Comparison of ENCODE assay signal across 29 mouse cellular contexts in genomic region chr10:125988037-125988436, GRCm38 (mm10). TPM values are rescaled to one million over a fixed set of nuclear protein-coding genes. Genes with fewer than 3 reads are reported as not detected.
DNase-seq lines count a peak whose midpoint lies in the region; ATAC-seq lines count a peak whose summit lies in the region.
"Had no signal": no experiment of that assay in that cellular context is flagged by ENCODE, and none has a peak within 500 bp of the region (broad histone marks: within the 10 kb centered on the region; RNA-seq: fewer than 3 reads in every experiment).

No protein-coding gene starts in this region.

- no peak for ATAC-seq in forebrain, embryonic 11.5 days (replicated peaks; ENCODE audit: low FRiP score)
- no peak for ATAC-seq in forebrain, embryonic 12.5 days (ENCODE audit: low FRiP score)
- no peak; the same call in 1 of the 2 replicates for ATAC-seq in stomach, embryonic 16.5 days (ENCODE audit: insufficient read depth, low FRiP score)
- ATAC-seq in midbrain, embryonic 14.5 days (ENCODE audit: low FRiP score, low TSS enrichment) = no peak
- ATAC-seq: forebrain, embryonic 16.5 days; hindbrain, embryonic 16.5 days had no signal

- H3K9me3 ChIP-seq in forebrain, embryonic 11.5 days (ENCODE audit: control insufficient read depth, low read length) = no peaks in the 10 kb centered on the region
- no peaks in the 10 kb centered on the region for H3K9me3 ChIP-seq in forebrain, embryonic 12.5 days
- no peaks in the 10 kb centered on the region for H3K9me3 ChIP-seq in stomach, embryonic 16.5 days (replicated peaks; ENCODE audit: control insufficient read depth, low read length)
- no peaks in the 10 kb centered on the region for H3K9me3 ChIP-seq in midbrain, embryonic 14.5 days (ENCODE audit: control insufficient read depth, low read length)
- H3K9me3 ChIP-seq: heart, embryonic 13.5 days; hindbrain, embryonic 10.5 days; liver, embryonic 13.5 days; neural tube, embryonic 13.5 days had no signal

- H3K27me3 ChIP-seq in forebrain, embryonic 11.5 days (ENCODE audit: control insufficient read depth, insufficient read depth, low read length) = no peaks in the 10 kb centered on the region
- peaks cover 10% of the 10 kb centered on the region; the same call in 1 of the 2 replicates for H3K27me3 ChIP-seq in forebrain, embryonic 12.5 days
- H3K27me3 ChIP-seq in stomach, embryonic 16.5 days (ENCODE audit: control insufficient read depth, insufficient read depth, low read length) = no peaks in the 10 kb centered on the region
- no peaks in the 10 kb centered on the region for H3K27me3 ChIP-seq in midbrain, embryonic 14.5 days (ENCODE audit: control insufficient read depth, insufficient read depth, low read length)
- H3K27me3 ChIP-seq: heart, embryonic 13.5 days; liver, embryonic 13.5 days; neural tube, embryonic 13.5 days had no signal

- DNase-seq in forebrain, embryonic 11.5 days (ENCODE audit: low spot score) = peak; percentile 19
- DNase-seq in R1 (ENCODE audit: low read depth, low spot score) = peak; percentile 11
- peak; percentile 93 for DNase-seq in gonadal fat pad, adult 2 months (ENCODE audit: low read depth)
- no peak for DNase-seq in midbrain, embryonic 14.5 days
- DNase-seq in right cerebral cortex, postnatal 14 days = no peak
- DNase-seq: adrenal gland, postnatal 14 days; cerebellum, adult 11 months; cerebellum, adult 9-10 months; embryo, embryonic 11 days; gastrocnemius, adult 2 months; gastrocnemius, postnatal 36 days; heart, postnatal 10 days; kidney, adult 2 months; kidney, postnatal 4 days; liver, embryonic 13.5 days; lung, adult 18-20 months; lung, postnatal 36 days; thymus, adult 18-20 months; thymus, postnatal 25 days had no signal

- H3K27ac ChIP-seq in forebrain, embryonic 11.5 days (ENCODE audit: low read depth, low read length) = no peak overlapping the region
- H3K27ac ChIP-seq in forebrain, embryonic 12.5 days = no peak overlapping the region; the same call in 1 of the 2 replicates
- peak overlapping the region; percentile 44; the same call in 1 of the 2 replicates for H3K27ac ChIP-seq in stomach, embryonic 16.5 days (ENCODE audit: low read length)
- H3K27ac ChIP-seq in midbrain, embryonic 14.5 days (replicated peaks; ENCODE audit: low read depth, low read length) = no peak overlapping the region
- H3K27ac ChIP-seq: gastrocnemius, adult 2 months; heart, embryonic 13.5 days; hindbrain, embryonic 10.5 days; kidney, postnatal 0 days; liver, embryonic 13.5 days; neural tube, embryonic 13.5 days had no signal

- WGBS in forebrain, embryonic 11.5 days = 94% methylated on average over 11 of the region's 11 CpGs
- 90% methylated on average over 11 of the region's 11 CpGs for WGBS in forebrain, embryonic 12.5 days
- WGBS in stomach, embryonic 16.5 days = 72% methylated on average over 11 of the region's 11 CpGs
- 93% methylated on average over 11 of the region's 11 CpGs for WGBS in midbrain, embryonic 14.5 days

- H3K4me3 ChIP-seq in forebrain, embryonic 11.5 days (ENCODE audit: low read depth, low read length) = no peak overlapping the region
- no peak overlapping the region for H3K4me3 ChIP-seq in forebrain, embryonic 12.5 days (replicated peaks)
- H3K4me3 ChIP-seq in stomach, embryonic 16.5 days (replicated peaks; ENCODE audit: low read length) = no peak overlapping the region
- no peak overlapping the region for H3K4me3 ChIP-seq in midbrain, embryonic 14.5 days (replicated peaks; ENCODE audit: low read depth, low read length)
- H3K4me3 ChIP-seq: gastrocnemius, adult 2 months; heart, embryonic 13.5 days; hindbrain, embryonic 10.5 days; liver, embryonic 13.5 days; neural tube, embryonic 13.5 days had no signal

- no peaks in the 10 kb centered on the region for H3K36me3 ChIP-seq in forebrain, embryonic 11.5 days (ENCODE audit: control insufficient read depth, insufficient read depth, low read length)
- no peaks in the 10 kb centered on the region for H3K36me3 ChIP-seq in forebrain, embryonic 12.5 days (replicated peaks)
- H3K36me3 ChIP-seq in stomach, embryonic 16.5 days (ENCODE audit: control insufficient read depth, insufficient read depth, low read length) = no peaks in the 10 kb centered on the region
- H3K36me3 ChIP-seq in midbrain, embryonic 14.5 days (ENCODE audit: control insufficient read depth, insufficient read depth, low read length) = no peaks in the 10 kb centered on the region
- H3K36me3 ChIP-seq: G1E; heart, embryonic 13.5 days; liver, embryonic 13.5 days; neural tube, embryonic 13.5 days had no signal

- no peak overlapping the region for H3K4me2 ChIP-seq in forebrain, embryonic 11.5 days (ENCODE audit: low read depth, low read length, severe bottlenecking)
- H3K4me2 ChIP-seq in forebrain, embryonic 12.5 days = no peak overlapping the region
- no peak overlapping the region for H3K4me2 ChIP-seq in stomach, embryonic 16.5 days (ENCODE audit: low read depth, low read length)
- H3K4me2 ChIP-seq in midbrain, embryonic 14.5 days (ENCODE audit: low read length) = no peak overlapping the region
- H3K4me2 ChIP-seq: heart, embryonic 13.5 days; liver, embryonic 13.5 days; midbrain, embryonic 11.5 days; neural tube, embryonic 13.5 days had no signal

- no peak overlapping the region for H3K9ac ChIP-seq in forebrain, embryonic 11.5 days (ENCODE audit: low read length)
- H3K9ac ChIP-seq in forebrain, embryonic 12.5 days = no peak overlapping the region
- H3K9ac ChIP-seq in stomach, embryonic 16.5 days (ENCODE audit: low read length) = no peak overlapping the region
- H3K9ac ChIP-seq in midbrain, embryonic 14.5 days (replicated peaks; ENCODE audit: low read length) = no peak overlapping the region
- H3K9ac ChIP-seq: heart, embryonic 13.5 days; liver, embryonic 13.5 days; neural tube, embryonic 13.5 days had no signal

- H3K4me1 ChIP-seq in forebrain, embryonic 11.5 days (replicated peaks; ENCODE audit: control insufficient read depth, insufficient read depth, low read length) = no peaks in the 10 kb centered on the region; the same call in 1 of the 2 replicates
- H3K4me1 ChIP-seq in forebrain, embryonic 12.5 days = peaks cover 12% of the 10 kb centered on the region
- H3K4me1 ChIP-seq in stomach, embryonic 16.5 days (ENCODE audit: control insufficient read depth, insufficient read depth, low read length) = peaks cover 40% of the 10 kb centered on the region
- H3K4me1 ChIP-seq in midbrain, embryonic 14.5 days (ENCODE audit: control insufficient read depth, insufficient read depth, low read length) = no peaks in the 10 kb centered on the region
- H3K4me1 ChIP-seq: heart, embryonic 13.5 days; liver, embryonic 13.5 days had no signal

RNA-seq across cellular contexts. Expression of gene Lrig3, which starts 22.1 kb away (rescaled TPM):
- polyA plus RNA-seq in forebrain, embryonic 11.5 days (2014; fragmentation: Nextera tagmentation; extraction: Ambion mirVana) = 10.9 and 11.2 TPM in 2 replicates
- polyA plus RNA-seq in forebrain, embryonic 12.5 days (2016; fragmentation: Nextera tagmentation; extraction: Ambion mirVana) = 8.6 and 10.6 TPM in 2 replicates
- 6.2 and 7.5 TPM in 2 replicates for polyA plus RNA-seq in gonadal fat pad, adult 2 months (2012; rRNA removed)
- polyA plus RNA-seq in stomach, embryonic 16.5 days (2015; fragmentation: Nextera tagmentation; extraction: Ambion mirVana) = 17.4 and 17.5 TPM in 2 replicates
- 2.4 and 5.5 TPM in 2 replicates for polyA plus RNA-seq in midbrain, embryonic 14.5 days (2014; fragmentation: Nextera tagmentation; extraction: Ambion mirVana)
- polyA plus RNA-seq: G1E had no signal

Comparison
In these comparisons a context has a peak if more than half of its experiments do, and no peak if none do; other contexts are left out.
1. DNase-seq: peak in forebrain, embryonic 11.5 days (single experiment), R1 (single experiment) and gonadal fat pad, adult 2 months (single experiment); none in midbrain, embryonic 14.5 days (single experiment) and right cerebral cortex, postnatal 14 days (single experiment).